In genomic region chr10:93227921-93228320, GRCm38 (mm10) we compare ENCODE assay signal across 14 mouse cellular contexts.
DNase-seq lines count a peak whose midpoint lies in the region; ATAC-seq and TF ChIP-seq lines count a peak whose summit lies in the region.
"Had no signal": no experiment of that assay in that cellular context is flagged by ENCODE, and none has a peak within 500 bp of the region (broad histone marks: within the 10 kb centered on the region; RNA-seq: fewer than 3 reads in every experiment).

No protein-coding gene starts in this region.

- ATAC-seq in heart, embryonic 13.5 days (ENCODE audit: extremely low read depth, insufficient number of reproducible peaks, low FRiP score, low TSS enrichment) = no peak
- 0 out of 2 replicates have a peak, but pooled peaks have one; percentile 30 for ATAC-seq in erythroid progenitor cell, adult 5-6 weeks (replicated peaks; ENCODE audit: low FRiP score, poor library complexity, severe bottlenecking)
- ATAC-seq in erythroblast, adult 5-6 weeks (replicated peaks; ENCODE audit: low FRiP score, poor library complexity, severe bottlenecking) = no peak
- ATAC-seq: forebrain, postnatal 0 days had no signal

- peaks cover 68% of the 10 kb centered on the region for H3K36me3 ChIP-seq in heart, embryonic 13.5 days
- peaks cover 75% of the 10 kb centered on the region for H3K36me3 ChIP-seq in thymus, adult 2 months (ENCODE audit: control insufficient read depth, insufficient read depth, low read length)
- peaks cover 41% of the 10 kb centered on the region for H3K36me3 ChIP-seq in limb, embryonic 10.5 days

- TF ChIP-seq POLR2A in thymus, adult 2 months (IDR thresholded peaks at IDR 0.05; ENCODE audit: control insufficient read depth, extremely low read depth, insufficient read depth, low read length, poor library complexity) = no peak

- no peak overlapping the region for H3K4me3 ChIP-seq in heart, embryonic 13.5 days
- H3K4me3 ChIP-seq in thymus, adult 2 months (ENCODE audit: control insufficient read depth, insufficient read depth, low read length) = no peak overlapping the region
- H3K4me3 ChIP-seq in limb, embryonic 10.5 days = no peak overlapping the region
- H3K4me3 ChIP-seq: embryonic facial prominence, embryonic 15.5 days; liver, embryonic 13.5 days; neural tube, embryonic 12.5 days had no signal

- TF ChIP-seq CTCF in thymus, adult 2 months (IDR thresholded peaks at IDR 0.05; ENCODE audit: borderline replicate concordance, control insufficient read depth, extremely low read depth, insufficient read depth, low read length, poor library complexity) = no peak

- H3K9me3 ChIP-seq in heart, embryonic 13.5 days = no peaks in the 10 kb centered on the region
- no peaks in the 10 kb centered on the region for H3K9me3 ChIP-seq in limb, embryonic 10.5 days (replicated peaks)
- H3K9me3 ChIP-seq: embryonic facial prominence, embryonic 15.5 days; liver, embryonic 13.5 days; neural tube, embryonic 12.5 days had no signal

- no peak for DNase-seq in heart, postnatal 25 days (ENCODE audit: low spot score)
- peak; percentile 22 for DNase-seq in thymus, adult 2 months
- DNase-seq in thymus, postnatal 4 days = no peak
- no peak for DNase-seq in limb, embryonic 10.5 days (ENCODE audit: low spot score)
- DNase-seq: cerebellum, adult 9-10 months; forebrain, postnatal 0 days; kidney, adult 11 months; kidney, postnatal 4 days; liver, embryonic 13.5 days had no signal

- peak overlapping the region; percentile 25; the same call in 1 of the 2 replicates for H3K4me2 ChIP-seq in heart, embryonic 13.5 days
- H3K4me2 ChIP-seq: embryonic facial prominence, embryonic 15.5 days; liver, embryonic 13.5 days; neural tube, embryonic 12.5 days had no signal

- H3K27me3 ChIP-seq in heart, embryonic 13.5 days (replicated peaks) = no peaks in the 10 kb centered on the region
- H3K27me3 ChIP-seq in thymus, adult 2 months (ENCODE audit: control insufficient read depth, insufficient read depth, low read length) = no peaks in the 10 kb centered on the region
- H3K27me3 ChIP-seq in limb, embryonic 10.5 days (ENCODE audit: low read depth, poor library complexity, severe bottlenecking) = no peaks in the 10 kb centered on the region
- H3K27me3 ChIP-seq: embryonic facial prominence, embryonic 15.5 days; liver, embryonic 13.5 days; neural tube, embryonic 12.5 days had no signal

- H3K4me1 ChIP-seq in heart, embryonic 13.5 days = peaks cover 13% of the 10 kb centered on the region
- peaks cover 9% of the 10 kb centered on the region for H3K4me1 ChIP-seq in thymus, adult 2 months (replicated peaks; ENCODE audit: control insufficient read depth, insufficient read depth, low read length)
- H3K4me1 ChIP-seq in limb, embryonic 10.5 days = 0 out of 2 replicates have a peak, but pooled peaks cover 3% of the 10 kb centered on the region
- H3K4me1 ChIP-seq: embryonic facial prominence, embryonic 15.5 days; neural tube, embryonic 12.5 days had no signal

- peak overlapping the region; percentile 74 for H3K27ac ChIP-seq in heart, embryonic 13.5 days (replicated peaks)
- no peak overlapping the region; the same call in 1 of the 2 replicates for H3K27ac ChIP-seq in thymus, adult 2 months (ENCODE audit: control insufficient read depth, insufficient read depth, low read length)
- H3K27ac ChIP-seq in limb, embryonic 10.5 days = no peak overlapping the region
- H3K27ac ChIP-seq: embryonic facial prominence, embryonic 15.5 days; liver, embryonic 13.5 days; neural tube, embryonic 12.5 days had no signal

- WGBS in heart, embryonic 13.5 days = 48% methylated on average over 8 of the region's 8 CpGs
- 12% methylated on average over 8 of the region's 8 CpGs for WGBS in thymus, adult 2 months
- 84% methylated on average over 8 of the region's 8 CpGs for WGBS in limb, embryonic 10.5 days

- H3K9ac ChIP-seq in heart, embryonic 13.5 days = no peak overlapping the region
- H3K9ac ChIP-seq: embryonic facial prominence, embryonic 15.5 days; forebrain, postnatal 0 days; liver, embryonic 13.5 days; neural tube, embryonic 12.5 days had no signal

- intact Hi-C loops in heart, postnatal 25 days (cut with DNase I) = no loop called here
